Mouse (Mus musculus) cerebellum, postnatal 14 days (tissue): Measurements from ENCODE around the gene Hoxa7.

ENCODE experiments used
- DNase-seq, 2 experiments: peaks; one replicate each; pipeline ENCODE4 v3.0.0; 2021; ENCODE audit warnings: mixed read lengths in 2 of 2

Hoxa7 gene

GRCm38 (mm10) chr6:52252775-52253376 is 31.2 kb upstream of the Hoxa7 start:
- peak in 1 of 2 experiments; percentile 14 for DNase-seq

- DNase-seq = peak in 1 of 2 experiments; percentile 9
These were observed 30.5 kb upstream of the Hoxa7 start for GRCm38 (mm10) chr6:52252016-52252774.

DNA sequence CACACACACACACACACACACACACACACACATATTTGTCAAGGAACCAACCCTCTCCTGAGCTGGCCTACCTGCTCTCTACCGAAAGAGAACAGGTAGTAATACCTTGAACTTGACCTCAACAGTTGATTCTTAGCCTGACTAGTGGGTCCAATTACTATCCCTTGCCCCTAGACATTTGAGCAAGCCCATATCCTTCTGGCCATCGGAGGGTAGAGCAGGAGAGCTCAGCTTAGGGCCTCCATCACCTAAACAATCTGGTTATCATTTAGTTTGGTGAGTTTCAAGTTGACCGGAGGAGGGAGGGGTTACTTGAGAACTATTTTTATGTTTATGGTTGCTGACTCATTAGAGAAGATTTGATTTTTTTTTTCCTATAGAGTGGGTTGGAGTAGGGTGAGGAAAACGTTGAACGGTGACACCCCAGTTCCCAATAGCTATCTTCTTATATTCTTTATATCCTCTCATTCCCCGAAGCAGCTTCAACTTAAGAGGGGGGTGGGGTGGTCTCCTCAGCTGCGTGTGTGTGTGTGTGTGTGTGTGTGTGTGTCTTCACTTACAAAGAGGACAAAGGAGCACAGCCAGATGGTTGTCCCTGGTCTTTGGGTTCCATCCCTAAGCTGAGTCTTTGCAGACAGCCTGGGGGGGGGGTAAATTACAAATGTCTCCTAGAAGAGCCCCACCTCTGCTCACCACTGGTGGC is 29.7 kb upstream of the Hoxa7 start:
- no peak for DNase-seq

- DNase-seq = no peak
These were observed 28.2 kb upstream of the Hoxa7 start for GRCm38 (mm10) chr6:52249826-52250225.

GRCm38 (mm10) chr6:52249415-52249738 is 27.7 kb upstream of the Hoxa7 start:
- DNase-seq = no peak

DNA sequence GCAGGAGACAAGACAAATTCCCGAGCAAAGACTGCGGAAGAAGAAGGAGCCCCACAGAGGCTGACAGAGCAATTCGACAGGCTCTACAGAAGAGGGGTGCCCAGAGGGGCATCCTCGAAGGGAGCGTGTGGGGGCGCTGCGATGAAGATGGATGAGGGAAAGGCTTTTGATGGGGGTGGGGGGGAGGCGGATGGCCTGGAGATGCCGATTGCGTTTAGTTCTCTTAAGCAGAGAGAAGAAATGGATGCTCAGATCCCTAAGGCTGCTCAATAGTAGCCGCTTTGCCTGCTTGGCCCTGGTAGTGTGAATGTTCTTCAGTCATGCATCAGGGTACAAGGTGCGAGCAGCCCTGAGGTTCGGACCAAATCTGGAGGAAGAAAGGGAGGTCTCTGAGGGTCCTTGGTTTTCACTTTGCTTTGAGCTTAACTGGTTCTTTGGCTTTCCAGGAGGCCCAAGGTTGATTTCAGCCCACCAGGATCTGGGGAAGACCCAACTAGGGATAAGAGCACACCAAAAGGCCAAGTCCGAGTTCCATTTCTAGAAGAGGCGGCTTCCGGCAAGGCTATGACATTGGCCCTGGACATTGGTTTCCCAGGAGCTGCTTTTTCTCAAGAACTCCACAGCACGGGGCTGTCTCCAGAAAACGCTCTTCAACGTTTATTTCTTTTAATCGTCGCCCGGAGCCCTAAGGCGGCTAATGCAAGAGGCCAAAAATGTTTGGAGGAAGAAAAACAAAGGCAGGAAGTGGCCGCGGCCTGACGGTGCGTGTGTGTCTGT is 27.2 kb upstream of the Hoxa7 start:
- DNase-seq = no peak

- DNase-seq = no peak
These were observed 26.3 kb upstream of the Hoxa7 start for GRCm38 (mm10) chr6:52247766-52248637.

GRCm38 (mm10) chr6:52246916-52247315 is 25.3 kb upstream of the Hoxa7 start:
- no peak for DNase-seq

GRCm38 (mm10) chr6:52246403-52246803 is 24.7 kb upstream of the Hoxa7 start:
- no peak for DNase-seq

GRCm38 (mm10) chr6:52245757-52246142 is 24.1 kb upstream of the Hoxa7 start, which contains the start of gene Hoxa11:
TSS of gene Hoxa11 (minus strand) at chr6:52245810.
- DNase-seq = no peak

DNA sequence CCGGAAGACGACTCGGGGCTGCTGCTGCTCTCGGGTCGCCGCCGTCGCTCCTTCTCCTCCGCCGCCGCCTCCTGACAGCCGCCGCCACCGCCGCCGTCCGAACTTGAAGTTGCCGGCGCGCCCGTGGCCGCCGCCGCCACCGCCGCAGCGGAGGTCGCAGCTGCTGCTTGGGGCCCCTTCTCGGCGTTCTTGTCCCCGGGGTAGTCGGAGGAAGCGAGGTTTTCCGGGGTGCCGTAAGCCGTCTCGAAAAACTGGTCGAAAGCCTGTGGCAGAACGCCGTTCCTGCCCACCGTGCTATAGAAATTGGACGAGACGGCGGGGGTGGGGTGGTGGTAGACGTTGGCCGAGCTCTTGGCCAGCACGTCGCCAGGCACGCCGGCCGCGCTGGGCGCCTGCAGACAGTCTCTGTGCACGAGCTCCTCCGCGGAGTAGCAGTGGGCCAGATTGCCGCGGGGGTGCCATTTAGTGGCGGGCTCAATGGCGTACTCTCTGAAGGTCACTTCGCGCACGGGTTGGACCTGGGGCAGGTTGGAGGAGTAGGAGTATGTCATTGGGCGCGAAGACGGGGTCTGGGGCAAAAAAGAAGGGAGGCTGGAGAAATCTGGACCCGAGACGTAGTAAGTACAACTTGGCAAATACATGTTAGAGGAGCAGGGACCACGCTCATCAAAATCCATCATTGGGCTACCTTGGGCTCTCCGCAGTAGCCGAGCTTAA is 23.5 kb upstream of the Hoxa7 start:
- no peak for DNase-seq

GRCm38 (mm10) chr6:52244471-52245039 is 22.9 kb upstream of the Hoxa7 start:
- no peak for DNase-seq

DNA sequence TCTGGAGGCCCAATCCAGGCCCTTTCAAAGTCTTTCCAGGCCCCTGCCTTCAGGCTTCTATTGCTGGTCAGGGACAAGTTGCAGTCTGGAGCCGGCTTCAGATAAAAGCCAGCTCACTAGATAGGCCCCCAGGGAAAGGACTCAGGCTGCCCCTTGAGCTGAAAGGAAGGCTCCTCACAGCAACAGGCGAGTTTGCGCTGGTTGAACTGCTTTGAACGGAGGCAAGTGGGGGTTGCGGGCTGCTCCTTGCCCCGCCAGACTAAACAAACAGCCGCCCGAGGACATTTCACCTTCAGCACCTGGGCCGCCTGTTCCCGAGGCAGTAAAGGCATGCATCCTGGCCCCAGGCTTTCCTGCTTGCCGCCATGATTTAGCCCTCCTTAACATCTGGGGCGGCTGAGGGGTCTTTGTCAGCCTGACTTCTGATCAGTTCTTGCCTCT is 22.0 kb upstream of the Hoxa7 start:
- DNase-seq = no peak

- DNase-seq = no peak
These were observed 21.2 kb upstream of the Hoxa7 start for GRCm38 (mm10) chr6:52242801-52243332.

- no peak for DNase-seq
These were observed 19.5 kb upstream of the Hoxa7 start for GRCm38 (mm10) chr6:52241001-52241621.

GRCm38 (mm10) chr6:52240389-52241000 is 18.8 kb upstream of the Hoxa7 start, which contains the start of gene Hoxa10:
TSS of gene Hoxa10 (minus strand) at chr6:52240854.
- peak in 1 of 2 experiments; percentile 73 for DNase-seq

DNA sequence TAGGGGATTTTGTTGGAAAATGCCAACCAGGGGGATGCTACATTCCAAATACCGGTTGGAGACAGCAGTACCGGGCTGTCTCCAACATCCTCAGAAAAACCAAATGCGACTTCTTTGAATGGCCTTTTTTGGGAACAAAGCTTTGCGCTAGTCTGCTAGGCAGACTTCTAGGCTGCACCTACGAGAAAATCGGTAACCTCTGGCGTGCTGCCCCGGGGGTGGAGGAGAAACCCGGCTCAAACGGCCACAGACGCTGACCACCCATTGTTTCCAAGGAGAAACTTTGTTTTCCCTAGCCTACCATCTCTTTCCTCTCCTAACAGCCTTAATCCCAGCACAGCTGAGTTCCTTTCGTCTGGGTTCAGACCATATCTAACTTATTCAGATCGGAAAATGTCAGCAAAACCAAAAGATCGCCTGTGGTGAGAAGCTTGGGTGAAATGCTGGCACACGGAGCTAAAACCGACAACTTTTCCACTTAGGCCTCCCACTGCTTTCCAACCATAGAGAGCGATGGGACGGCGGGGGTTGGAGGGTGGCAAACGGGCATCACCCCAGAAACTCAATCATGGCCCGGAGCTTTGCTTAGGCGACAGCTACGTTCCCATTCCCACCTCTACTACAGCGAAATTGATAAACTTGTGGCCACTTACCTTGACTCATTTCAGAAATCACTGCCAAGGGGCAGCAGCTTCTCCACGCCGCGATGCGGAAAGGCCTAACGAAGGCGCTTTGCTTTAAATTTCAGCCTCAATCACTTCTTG is 18.2 kb upstream of the Hoxa7 start:
- peak in 1 of 2 experiments; percentile 29 for DNase-seq

GRCm38 (mm10) chr6:52238976-52239375 is 17.3 kb upstream of the Hoxa7 start:
- no peak for DNase-seq

DNA sequence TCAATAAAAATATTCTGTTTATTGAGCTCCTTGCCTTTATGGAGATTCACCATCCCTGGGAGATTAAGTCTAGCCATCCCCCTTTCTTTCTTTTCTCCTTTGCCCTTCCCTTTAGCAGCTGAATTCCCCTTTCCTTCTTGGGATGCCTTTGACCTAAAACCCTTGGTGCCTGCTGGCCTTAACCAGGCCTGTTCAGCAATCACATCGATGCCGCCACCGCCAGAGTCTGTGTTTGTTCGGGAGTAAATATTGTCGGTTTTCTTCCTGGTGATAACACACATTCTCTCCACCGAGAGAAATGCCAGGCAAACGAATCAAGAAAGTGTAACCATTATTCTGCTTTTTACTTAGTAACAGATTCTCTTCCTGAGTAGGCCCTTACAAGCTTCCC is 16.5 kb upstream of the Hoxa7 start:
- DNase-seq = no peak
